Mouse (Mus musculus) heart, postnatal 14 days (tissue): ENCODE data around the gene Clec4a1. TPM values are rescaled to one million over a fixed set of nuclear protein-coding genes. Genes with fewer than 3 reads are reported as not detected.

Experiments used
- DNase-seq, 2 experiments: peaks; one replicate each; pipeline ENCODE4 v3.0.0; 2021 to 2022
- intact Hi-C: fragments of 180-260 bp; cut with DNase I; formaldehyde crosslinking; loops from one replicate; pipeline ENCODE4 v1.15.1; 2025
- long read RNA-seq, 2 experiments: library from polyadenylated mRNA; stranded (forward); transcript quantifications; one replicate each; pipeline ENCODE4 v2.0.0; 2021
- total RNA-seq, 2 experiments: library from RNA; stranded (reverse); gene quantifications; 2 replicates each; pipeline ENCODE4 v1.2.3; 2021

The Clec4a1 gene
- total RNA-seq, result 1 to 10 TPM; 3.9 to 4.3 TPM
- long read RNA-seq, experiment 1, partial matches to known transcripts, result 0 of 2 reads
- long read RNA-seq, experiment 1, other reads (novel, unspliced or antisense), result 0 of 2 reads
- long read RNA-seq, experiment 2, partial matches to known transcripts, result 1 of 3 reads
- long read RNA-seq, experiment 2, other reads (novel, unspliced or antisense), result 0 of 3 reads

- no peak for DNase-seq
- intact Hi-C loops, result no loop called here
Observed at GRCm38 (mm10) chr6:122921451-122921850, at the start of gene Clec4a1. Gene Clec4a1 (plus strand): TSS chr6:122921848.

GRCm38 (mm10) chr6:122872800-122873199 is 48.8 kb upstream of the Clec4a1 start:
- DNase-seq, result no peak
- intact Hi-C loops, result loop anchor here (5.0 to 10.0 kb wide), 4 partner anchors 45 to 208 kb away; partner anchors contain the start of gene Slc2a3

- intact Hi-C loops, result loop anchor here (2.0 to 10.0 kb wide), 5 partner anchors 47 to 209 kb away; partner anchors contain the start of gene Slc2a3
- peak; percentile 97 to 99 for DNase-seq
Observed at GRCm38 (mm10) chr6:122873871-122874719, 47.6 kb upstream of the Clec4a1 start, which contains the start of gene Necap1. Gene Necap1 (plus strand): TSS chr6:122874474.

GRCm38 (mm10) chr6:122874720-122875389 is 46.8 kb upstream of the Clec4a1 start:
- intact Hi-C loops, result loop anchor here (2.0 to 10.0 kb wide), 5 partner anchors 48 to 210 kb away; partner anchors contain the start of gene Slc2a3
- DNase-seq, result no peak

- intact Hi-C loops, result loop anchor here (10.0 kb wide), 1 partner anchor 214 kb away; no protein-coding TSS in a partner anchor
- DNase-seq, result no peak
Observed at GRCm38 (mm10) chr6:122879141-122879735, 42.4 kb upstream of the Clec4a1 start.

GRCm38 (mm10) chr6:122879781-122880505 is 41.7 kb upstream of the Clec4a1 start:
- DNase-seq, result no peak
- intact Hi-C loops, result loop anchor here (10.0 kb wide), 1 partner anchor 215 kb away; no protein-coding TSS in a partner anchor

- no peak for DNase-seq
- intact Hi-C loops, result no loop called here
Observed at GRCm38 (mm10) chr6:122881287-122881686, 40.4 kb upstream of the Clec4a1 start.

GRCm38 (mm10) chr6:122883603-122884002 is 38.0 kb upstream of the Clec4a1 start:
- no peak for DNase-seq
- intact Hi-C loops, result no loop called here

GRCm38 (mm10) chr6:122889599-122889998 is 32.0 kb upstream of the Clec4a1 start:
- no peak for DNase-seq
- intact Hi-C loops, result no loop called here

GRCm38 (mm10) chr6:122892442-122893049 is 29.1 kb upstream of the Clec4a1 start:
- intact Hi-C loops, result loop anchor here (10.0 kb wide), 1 partner anchor 1372 kb away; no protein-coding TSS in a partner anchor

GRCm38 (mm10) chr6:122919922-122920321 is 1.7 kb upstream of the Clec4a1 start:
- DNase-seq, result no peak
- intact Hi-C loops, result no loop called here

More at GRCm38 (mm10) chr6:122892442-122893049, 29.1 kb upstream of the Clec4a1 start:
- peak; percentile 61 to 77 for DNase-seq

GRCm38 (mm10) chr6:122934845-122935244 is 13.2 kb downstream of the Clec4a1 start:
- no peak for DNase-seq
- intact Hi-C loops, result no loop called here

GRCm38 (mm10) chr6:122939618-122940017 is 18.0 kb downstream of the Clec4a1 start:
- intact Hi-C loops, result no loop called here
- no peak for DNase-seq

- no peak for DNase-seq
- intact Hi-C loops, result no loop called here
Observed at GRCm38 (mm10) chr6:122946760-122947159, 25.1 kb downstream of the Clec4a1 start.

GRCm38 (mm10) chr6:122952401-122952800 is 30.8 kb downstream of the Clec4a1 start, which contains the start of gene Clec4a3:
Gene Clec4a3 (plus strand): TSS chr6:122952515.
- peak; percentile 7 to 11 for DNase-seq

GRCm38 (mm10) chr6:122964562-122964961 is 42.9 kb downstream of the Clec4a1 start:
- no peak for DNase-seq
- intact Hi-C loops, result no loop called here

More at GRCm38 (mm10) chr6:122952401-122952800, 30.8 kb downstream of the Clec4a1 start, which contains the start of gene Clec4a3:
- intact Hi-C loops, result no loop called here

- DNase-seq, result no peak
Observed at GRCm38 (mm10) chr6:122969048-122969447, 47.4 kb downstream of the Clec4a1 start.

More at GRCm38 (mm10) chr6:122969048-122969447, 47.4 kb downstream of the Clec4a1 start:
- intact Hi-C loops, result no loop called here
